Mouse (Mus musculus): ENCODE data around the gene Ints2.

DNA sequence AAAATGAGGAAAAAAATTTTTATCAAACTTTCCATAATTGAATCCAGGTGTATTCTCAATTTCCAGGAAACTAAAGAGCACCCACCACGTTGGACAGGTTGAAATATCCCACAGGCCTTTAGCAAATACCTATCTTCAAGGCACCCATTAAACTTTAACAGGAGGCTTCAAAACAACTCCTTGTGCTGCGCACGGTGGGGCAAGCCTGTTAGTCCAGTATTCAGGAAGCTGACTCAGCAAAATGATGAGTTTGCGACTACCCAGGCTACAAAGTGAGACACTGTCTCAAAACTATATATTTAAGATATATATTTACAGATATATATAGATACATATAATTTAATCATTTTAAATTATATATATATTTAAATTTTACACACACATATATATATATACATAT lies 24.9 kb downstream of the Ints2 start:
- no peak for TF ChIP-seq MYOG (IDR thresholded peaks at IDR 0.05; ENCODE audit: control insufficient read depth in 1 of 3, insufficient read depth in 1 of 3, insufficient read length in 2 of 3, low read depth in 2 of 3)
- TF ChIP-seq TCF3 (IDR thresholded peaks at IDR 0.05; ENCODE audit: insufficient read length, low read depth): no peak
- no peak for TF ChIP-seq REST (IDR thresholded peaks at IDR 0.05; ENCODE audit: insufficient read depth, insufficient read length)
- no peak for TF ChIP-seq POLR2AphosphoS2 (IDR thresholded peaks at IDR 0.05; ENCODE audit: insufficient read length, low read depth)
- TF ChIP-seq POLR2A (IDR thresholded peaks at IDR 0.05; ENCODE audit: insufficient read length, low read depth): no peak
- no peak for TF ChIP-seq MAX (IDR thresholded peaks at IDR 0.05; ENCODE audit: low read depth)
- no peak for TF ChIP-seq MYOD1 (IDR thresholded peaks at IDR 0.05; ENCODE audit: control insufficient read depth in 1 of 3, insufficient read length in 2 of 3, low read depth in 2 of 3)
- no peak for TF ChIP-seq USF1 (IDR thresholded peaks at IDR 0.05; ENCODE audit: low read depth)
- no peak for TF ChIP-seq CEBPB (IDR thresholded peaks at IDR 0.05; ENCODE audit: insufficient read depth, poor library complexity, severe bottlenecking)
